Mouse (Mus musculus): ENCODE measurements around the gene Syt8. TPM values are rescaled to one million over a fixed set of nuclear protein-coding genes. Genes with fewer than 3 reads are reported as not detected.

The Syt8 gene
- polyA plus RNA-seq, 1 experiment from 2014 or later = 11.5 TPM

- ATAC-seq = peak; percentile 17
- in situ Hi-C loops (cut with MboI; ENCODE audit: low pct_unique_long_range_greater_than_20kb) = loop anchor here (5.0 kb wide), 2 partner anchors 57 to 237 kb away; partner anchors contain the start of gene Tnnt3
- no peak for DNase-seq (ENCODE audit: low read depth, low spot score)
- TF ChIP-seq CTCF (IDR thresholded peaks at IDR 0.05) = no peak
- H3K27me3 ChIP-seq = no peaks in the 10 kb centered on the region
- POLR2A ChIA-PET = no interaction called here
- CTCF ChIA-PET = interaction anchor here (0.6 to 6.9 kb wide), 12 partner anchors 8 to 122 kb away, joined by 3 to 57 read pairs (median 4); no protein-coding TSS in a partner anchor
Observed at GRCm38 (mm10) chr7:142440657-142441114, 6.0 kb downstream of the Syt8 start.

DNA sequence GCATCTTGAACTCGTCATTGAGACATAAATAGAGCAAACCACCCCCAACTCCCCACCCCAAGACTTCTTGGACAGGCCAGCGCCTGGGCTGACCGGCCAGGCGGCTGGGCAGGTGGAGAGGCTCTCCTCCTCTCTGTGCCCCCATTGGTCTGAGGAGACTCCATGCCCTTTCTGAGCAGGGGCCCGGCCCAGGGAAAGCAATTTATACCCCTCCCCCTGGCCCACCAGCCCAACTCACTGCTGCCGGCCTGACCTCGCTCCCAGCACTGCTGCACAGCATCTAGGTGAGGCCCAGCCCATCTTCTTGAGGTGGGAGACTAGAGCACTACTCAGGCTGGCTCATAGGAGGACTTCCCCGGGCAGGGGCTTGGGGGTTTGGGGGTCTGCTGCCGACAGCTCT lies 6.9 kb downstream of the Syt8 start, which contains the start of gene Tnni2:
Gene Tnni2, plus strand, starts transcription at position 224 of the 400 bp plus-strand sequence.
- CTCF ChIA-PET = interaction anchor here (1.0 to 6.9 kb wide), 2 partner anchors 65 to 107 kb away, joined by 3 to 57 read pairs; no protein-coding TSS in a partner anchor
- H3K27me3 ChIP-seq = no peaks in the 10 kb centered on the region
- DNase-seq (ENCODE audit: low read depth, low spot score) (no peak), ATAC-seq (no peak)
- TF ChIP-seq CTCF (IDR thresholded peaks at IDR 0.05) = no peak
- POLR2A ChIA-PET = interaction anchor here (0.6 kb wide), 2 partner anchors 12 to 16 kb away, joined by 3 to 4 read pairs; no protein-coding TSS in a partner anchor
- in situ Hi-C loops (cut with MboI; ENCODE audit: low pct_unique_long_range_greater_than_20kb) = loop anchor here (5.0 kb wide), 2 partner anchors 56 to 236 kb away; partner anchors contain the start of gene Tnnt3

GRCm38 (mm10) chr7:142442081-142442907 lies 7.6 kb downstream of the Syt8 start:
- CTCF ChIA-PET = no interaction called here
- ATAC-seq (no peak), DNase-seq (ENCODE audit: low read depth, low spot score) (no peak)
- TF ChIP-seq CTCF (IDR thresholded peaks at IDR 0.05) = no peak
- POLR2A ChIA-PET = interaction anchor here (0.6 to 1.2 kb wide), 2 partner anchors 9 to 11 kb away, joined by 3 to 4 read pairs; no protein-coding TSS in a partner anchor
- H3K27me3 ChIP-seq = no peaks in the 10 kb centered on the region
- in situ Hi-C loops (cut with MboI; ENCODE audit: low pct_unique_long_range_greater_than_20kb) = loop anchor here (5.0 kb wide), 2 partner anchors 55 to 235 kb away; partner anchors contain the start of gene Tnnt3

DNA sequence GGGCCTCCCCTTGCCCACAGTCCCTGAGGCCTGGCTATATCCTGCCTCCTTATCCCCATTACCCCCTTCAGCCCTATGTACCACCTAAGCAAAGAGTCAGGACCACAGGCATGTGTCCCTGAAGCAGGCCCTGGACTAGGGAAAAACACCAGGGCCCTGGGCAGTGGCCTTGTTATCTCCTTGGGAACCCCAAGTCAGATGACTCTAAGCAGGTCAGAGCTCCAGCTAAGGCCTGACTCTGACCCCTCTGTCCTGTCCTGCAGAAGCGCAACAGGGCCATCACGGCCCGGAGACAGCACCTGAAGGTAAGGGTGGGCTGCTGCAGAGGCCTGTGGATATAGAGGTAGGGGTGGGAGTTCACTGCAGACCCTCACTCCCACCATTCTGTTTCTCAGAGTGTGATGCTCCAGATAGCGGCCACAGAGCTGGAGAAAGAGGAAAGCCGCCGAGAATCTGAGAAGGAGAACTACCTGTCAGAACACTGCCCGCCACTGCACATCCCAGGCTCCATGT lies 8.3 kb downstream of the Syt8 start:
- ChIA-PET POLR2A (interaction anchor here (1.2 kb wide), 1 partner anchor 10 kb away, joined by 3 read pairs; no protein-coding TSS in a partner anchor), CTCF (no interaction called here)
- no peak for DNase-seq (ENCODE audit: low read depth, low spot score)
- no peak for ATAC-seq
- in situ Hi-C loops (cut with MboI; ENCODE audit: low pct_unique_long_range_greater_than_20kb) = loop anchor here (5.0 kb wide), 2 partner anchors 54 to 234 kb away; partner anchors contain the start of gene Tnnt3
- H3K27me3 ChIP-seq = no peaks in the 10 kb centered on the region
- TF ChIP-seq CTCF (IDR thresholded peaks at IDR 0.05) = no peak

DNA sequence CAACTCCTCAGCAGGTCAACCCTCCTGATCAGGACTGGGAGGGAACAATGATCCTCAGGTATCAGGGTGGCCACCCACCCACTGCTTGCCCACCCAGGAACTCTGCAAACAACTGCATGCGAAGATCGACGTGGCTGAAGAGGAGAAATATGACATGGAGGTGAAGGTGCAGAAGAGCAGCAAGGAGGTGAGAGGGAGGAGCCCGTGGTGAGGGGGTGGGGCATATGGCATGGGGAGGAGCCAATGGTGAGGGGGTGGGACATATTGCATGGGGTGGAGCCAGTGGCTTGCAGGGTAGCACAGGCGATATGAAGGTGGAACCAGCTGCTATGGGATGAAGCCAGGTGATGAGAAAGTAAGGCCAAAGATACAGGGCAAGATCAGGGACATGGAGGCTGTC lies 8.8 kb downstream of the Syt8 start:
- ATAC-seq (no peak), DNase-seq (ENCODE audit: low read depth, low spot score) (no peak)
- CTCF ChIA-PET = no interaction called here
- POLR2A ChIA-PET = interaction anchor here (1.2 kb wide), 1 partner anchor 10 kb away, joined by 3 read pairs; no protein-coding TSS in a partner anchor
- TF ChIP-seq CTCF (IDR thresholded peaks at IDR 0.05) = no peak
- in situ Hi-C loops (cut with MboI; ENCODE audit: low pct_unique_long_range_greater_than_20kb) = loop anchor here (5.0 kb wide), 2 partner anchors 54 to 234 kb away; partner anchors contain the start of gene Tnnt3
- H3K27me3 ChIP-seq = no peaks in the 10 kb centered on the region

DNA sequence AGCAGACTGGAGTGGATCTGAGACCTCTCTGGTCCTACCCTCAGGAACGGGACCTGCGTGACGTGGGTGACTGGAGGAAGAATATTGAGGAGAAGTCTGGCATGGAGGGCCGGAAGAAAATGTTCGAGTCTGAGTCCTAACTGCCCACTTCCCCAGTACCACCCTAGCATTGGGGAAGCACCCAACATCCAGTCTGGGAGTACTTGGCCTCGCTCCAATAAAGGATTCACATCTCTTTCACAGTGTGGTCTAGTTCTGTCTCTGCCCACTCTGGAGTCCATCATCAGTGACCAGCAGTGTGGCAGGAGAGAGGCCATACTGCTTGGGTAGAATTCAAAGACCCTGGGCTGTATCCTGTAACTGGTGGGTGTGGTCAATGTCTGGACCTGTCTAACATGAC lies 9.5 kb downstream of the Syt8 start:
- ChIA-PET POLR2A (no interaction called here), CTCF (interaction anchor here (1.5 kb wide), 1 partner anchor 37 kb away, joined by 3 read pairs; no protein-coding TSS in a partner anchor)
- no peak for TF ChIP-seq CTCF (IDR thresholded peaks at IDR 0.05)
- H3K27me3 ChIP-seq = no peaks in the 10 kb centered on the region
- in situ Hi-C loops (cut with MboI; ENCODE audit: low pct_unique_long_range_greater_than_20kb) = loop anchor here (5.0 kb wide), 2 partner anchors 53 to 233 kb away; partner anchors contain the start of gene Tnnt3
- ATAC-seq (no peak), DNase-seq (ENCODE audit: low read depth, low spot score) (no peak)

- ChIA-PET CTCF (interaction anchor here (1.3 to 1.5 kb wide), 2 partner anchors 36 to 38 kb away, joined by 3 to 4 read pairs; no protein-coding TSS in a partner anchor), POLR2A (interaction anchor here (0.5 kb wide), 1 partner anchor 80 kb away, joined by 5 read pairs; no protein-coding TSS in a partner anchor)
- in situ Hi-C loops (cut with MboI; ENCODE audit: low pct_unique_long_range_greater_than_20kb) = no loop called here
- ATAC-seq (no peak), DNase-seq (ENCODE audit: low read depth, low spot score) (no peak)
- H3K27me3 ChIP-seq = no peaks in the 10 kb centered on the region
- TF ChIP-seq CTCF (IDR thresholded peaks at IDR 0.05) = no peak
Observed at GRCm38 (mm10) chr7:142445324-142445723, 10.7 kb downstream of the Syt8 start.

DNA sequence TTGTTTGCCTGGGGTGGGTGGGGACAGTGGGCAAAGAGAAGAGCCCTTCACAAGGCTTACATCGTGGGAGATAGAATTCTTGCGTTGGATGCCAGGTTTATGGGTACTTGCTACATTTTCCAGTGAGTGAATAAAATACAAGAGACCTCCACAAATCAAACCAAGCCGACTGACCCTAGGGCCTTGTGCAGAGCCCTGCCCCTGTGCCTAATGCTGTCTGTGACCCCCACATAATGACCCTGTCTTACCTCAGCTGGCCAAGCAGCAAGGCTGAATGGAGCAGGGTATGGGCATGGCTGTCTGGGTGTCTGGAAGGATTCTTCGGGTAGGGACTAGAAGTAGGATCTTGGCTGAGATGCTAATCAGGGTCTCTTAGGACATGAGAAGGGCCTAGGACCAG lies 11.6 kb downstream of the Syt8 start:
- ATAC-seq (no peak), DNase-seq (ENCODE audit: low read depth, low spot score) (no peak)
- POLR2A ChIA-PET = no interaction called here
- in situ Hi-C loops (cut with MboI; ENCODE audit: low pct_unique_long_range_greater_than_20kb) = no loop called here
- CTCF ChIA-PET = no interaction called here
- H3K27me3 ChIP-seq = no peaks in the 10 kb centered on the region
- TF ChIP-seq CTCF (IDR thresholded peaks at IDR 0.05) = no peak

GRCm38 (mm10) chr7:142449038-142449617 lies 14.5 kb downstream of the Syt8 start:
- DNase-seq (ENCODE audit: low read depth, low spot score) = no peak
- no peak for TF ChIP-seq CTCF (IDR thresholded peaks at IDR 0.05)
- CTCF ChIA-PET = interaction anchor here (0.9 to 1.7 kb wide), 3 partner anchors 9 to 48 kb away, joined by 3 to 5 read pairs (median 4); no protein-coding TSS in a partner anchor
- POLR2A ChIA-PET = no interaction called here
- H3K27me3 ChIP-seq = no peaks in the 10 kb centered on the region
- in situ Hi-C loops (cut with MboI; ENCODE audit: low pct_unique_long_range_greater_than_20kb) = no loop called here
- no peak for ATAC-seq

DNA sequence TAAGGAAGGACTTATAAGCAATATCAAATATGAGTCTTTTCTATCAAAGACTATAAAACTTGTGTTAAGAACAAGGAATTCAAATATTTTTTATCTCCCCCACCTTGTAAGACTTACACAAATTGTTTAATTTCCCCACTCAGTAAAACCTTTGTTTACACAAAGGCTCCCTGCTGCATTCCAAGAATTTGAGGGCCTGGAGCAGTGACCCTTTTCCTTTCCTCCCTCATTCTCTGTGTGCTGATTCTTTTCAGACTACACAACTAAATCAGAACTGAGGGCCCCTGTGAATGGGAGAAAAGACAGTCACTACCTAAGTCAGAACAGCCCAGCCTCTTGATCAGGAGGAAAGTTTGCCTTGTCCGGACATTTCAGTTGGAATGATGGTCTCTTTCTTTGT lies 20.1 kb downstream of the Syt8 start:
- DNase-seq (ENCODE audit: low read depth, low spot score) = no peak
- no peak for TF ChIP-seq CTCF (IDR thresholded peaks at IDR 0.05)
- CTCF ChIA-PET = interaction anchor here (0.5 kb wide), 1 partner anchor 88 kb away, joined by 3 read pairs; no protein-coding TSS in a partner anchor
- POLR2A ChIA-PET = no interaction called here
- no peaks in the 10 kb centered on the region for H3K27me3 ChIP-seq
- no peak for ATAC-seq
- in situ Hi-C loops (cut with MboI; ENCODE audit: low pct_unique_long_range_greater_than_20kb) = no loop called here

Measured in Patski (cell line).